Comparison of ENCODE assay signal across 8 mouse cellular contexts in genomic region chr11:98981289-98981996, GRCm38 (mm10). TPM values are rescaled to one million over a fixed set of nuclear protein-coding genes. Genes with fewer than 3 reads are reported as not detected.
DNase-seq lines count a peak whose midpoint lies in the region; ATAC-seq and TF ChIP-seq lines count a peak whose summit lies in the region.

No protein-coding gene starts in this region.

- peak overlapping the region; percentile 47 for H3K9ac ChIP-seq in limb, embryonic 15.5 days
- H3K9ac ChIP-seq in stomach, embryonic 16.5 days (ENCODE audit: low read length) = peak overlapping the region; percentile 65

- H3K4me2 ChIP-seq in limb, embryonic 15.5 days = peak overlapping the region; percentile 98
- H3K4me2 ChIP-seq in stomach, embryonic 16.5 days (ENCODE audit: low read depth, low read length) = peak overlapping the region; percentile 99

- no peak for TF ChIP-seq CTCF in testis, adult 2 months (IDR thresholded peaks at IDR 0.05; ENCODE audit: control insufficient read depth, insufficient read depth, insufficient replicate concordance, low read depth, low read length)

- H3K9me3 ChIP-seq in limb, embryonic 15.5 days = no peaks in the 10 kb centered on the region
- H3K9me3 ChIP-seq in stomach, embryonic 16.5 days (replicated peaks; ENCODE audit: control insufficient read depth, low read length) = no peaks in the 10 kb centered on the region

- WGBS in limb, embryonic 15.5 days = 36% methylated on average over 20 of the region's 20 CpGs
- 31% methylated on average over 20 of the region's 20 CpGs for WGBS in stomach, embryonic 16.5 days

- no peak overlapping the region for H3K27ac ChIP-seq in testis, adult 2 months (ENCODE audit: control insufficient read depth, insufficient read depth, low read depth, low read length)
- H3K27ac ChIP-seq in limb, embryonic 15.5 days = peak overlapping the region; percentile 65; the same call in 1 of the 2 replicates
- no peak overlapping the region for H3K27ac ChIP-seq in stomach, embryonic 16.5 days (ENCODE audit: low read length)

- no peaks in the 10 kb centered on the region for H3K36me3 ChIP-seq in testis, adult 2 months (ENCODE audit: control insufficient read depth, insufficient read depth, low read length)
- H3K36me3 ChIP-seq in limb, embryonic 15.5 days = no peaks in the 10 kb centered on the region
- H3K36me3 ChIP-seq in stomach, embryonic 16.5 days (ENCODE audit: control insufficient read depth, insufficient read depth, low read length) = no peaks in the 10 kb centered on the region

- ATAC-seq in limb, embryonic 15.5 days (ENCODE audit: insufficient number of reproducible peaks, low FRiP score, low TSS enrichment, low read depth) = no peak
- ATAC-seq in stomach, embryonic 16.5 days (ENCODE audit: insufficient read depth, low FRiP score) = no peak

- peak overlapping the region; percentile 66 for H3K4me3 ChIP-seq in testis, adult 2 months (ENCODE audit: control insufficient read depth, low read depth, low read length)
- peak overlapping the region; percentile 60 for H3K4me3 ChIP-seq in limb, embryonic 15.5 days
- H3K4me3 ChIP-seq in stomach, embryonic 16.5 days (replicated peaks; ENCODE audit: low read length) = peak overlapping the region; percentile 50

- no peak for TF ChIP-seq POLR2A in testis, adult 2 months (IDR thresholded peaks at IDR 0.05; ENCODE audit: control insufficient read depth, low read depth, low read length)

- DNase-seq in cerebellum, adult 11-12 months = peak; percentile 35
- DNase-seq in cerebellum, postnatal 4 days (ENCODE audit: low spot score in 2 of 2) = no peak
- no peak for DNase-seq in testis, postnatal 10 days (ENCODE audit: low spot score)
- DNase-seq in adipocyte (ENCODE audit: low spot score) = no peak
- no peak for DNase-seq in left cerebral cortex, adult 9 months (ENCODE audit: low spot score in 2 of 2)

- H3K4me1 ChIP-seq in testis, adult 2 months (ENCODE audit: control insufficient read depth, insufficient read depth, low read length) = peaks cover 29% of the 10 kb centered on the region
- H3K4me1 ChIP-seq in limb, embryonic 15.5 days = peaks cover 41% of the 10 kb centered on the region
- H3K4me1 ChIP-seq in stomach, embryonic 16.5 days (ENCODE audit: control insufficient read depth, insufficient read depth, low read length) = peaks cover 7% of the 10 kb centered on the region; the same call in 1 of the 2 replicates

- H3K27me3 ChIP-seq in testis, adult 2 months (ENCODE audit: control insufficient read depth, insufficient read depth, low read length) = no peaks in the 10 kb centered on the region
- peaks cover 5% of the 10 kb centered on the region; the same call in 1 of the 2 replicates for H3K27me3 ChIP-seq in limb, embryonic 15.5 days
- H3K27me3 ChIP-seq in stomach, embryonic 16.5 days (ENCODE audit: control insufficient read depth, insufficient read depth, low read length) = 0 out of 2 replicates have a peak, but pooled peaks cover 2% of the 10 kb centered on the region

RNA-seq across cellular contexts. Expression of gene Gjd3, which starts 1.4 kb away (rescaled TPM):
- 13.6 and 23.8 TPM in 2 replicates for polyA plus RNA-seq in testis, adult 2 months (2012; rRNA removed)
- 0.49 and 0.86 TPM in 2 replicates for polyA plus RNA-seq in limb, embryonic 15.5 days (2015; fragmentation: Nextera tagmentation; extraction: Ambion mirVana)
- 0.44 TPM in 1 of 2 replicates, not detected in the other for polyA plus RNA-seq in stomach, embryonic 16.5 days (2015; fragmentation: Nextera tagmentation; extraction: Ambion mirVana)

RNA-seq across cellular contexts. Expression of gene Top2a, which starts 42.5 kb away (rescaled TPM):
- polyA plus RNA-seq in testis, adult 2 months (2012; rRNA removed) = 19.4 and 20.4 TPM in 2 replicates
- 162 and 178 TPM in 2 replicates for polyA plus RNA-seq in limb, embryonic 15.5 days (2015; fragmentation: Nextera tagmentation; extraction: Ambion mirVana)
- 186 and 188 TPM in 2 replicates for polyA plus RNA-seq in stomach, embryonic 16.5 days (2015; fragmentation: Nextera tagmentation; extraction: Ambion mirVana)

RNA-seq across cellular contexts. Expression of gene Rara, which starts 53.8 kb away (rescaled TPM):
- 18.7 and 20.1 TPM in 2 replicates for polyA plus RNA-seq in testis, adult 2 months (2012; rRNA removed)
- 43.9 and 51.7 TPM in 2 replicates for polyA plus RNA-seq in limb, embryonic 15.5 days (2015; fragmentation: Nextera tagmentation; extraction: Ambion mirVana)
- polyA plus RNA-seq in stomach, embryonic 16.5 days (2015; fragmentation: Nextera tagmentation; extraction: Ambion mirVana) = 28.8 and 30.1 TPM in 2 replicates

RNA-seq across cellular contexts. Expression of gene Igfbp4, which starts 59.6 kb away (rescaled TPM):
- 19.0 and 21.4 TPM in 2 replicates for polyA plus RNA-seq in testis, adult 2 months (2012; rRNA removed)
- 1,243 and 1,296 TPM in 2 replicates for polyA plus RNA-seq in limb, embryonic 15.5 days (2015; fragmentation: Nextera tagmentation; extraction: Ambion mirVana)
- polyA plus RNA-seq in stomach, embryonic 16.5 days (2015; fragmentation: Nextera tagmentation; extraction: Ambion mirVana) = 411 and 440 TPM in 2 replicates
